Mouse (Mus musculus): ENCODE results near the gene Sema5a.

DNA sequence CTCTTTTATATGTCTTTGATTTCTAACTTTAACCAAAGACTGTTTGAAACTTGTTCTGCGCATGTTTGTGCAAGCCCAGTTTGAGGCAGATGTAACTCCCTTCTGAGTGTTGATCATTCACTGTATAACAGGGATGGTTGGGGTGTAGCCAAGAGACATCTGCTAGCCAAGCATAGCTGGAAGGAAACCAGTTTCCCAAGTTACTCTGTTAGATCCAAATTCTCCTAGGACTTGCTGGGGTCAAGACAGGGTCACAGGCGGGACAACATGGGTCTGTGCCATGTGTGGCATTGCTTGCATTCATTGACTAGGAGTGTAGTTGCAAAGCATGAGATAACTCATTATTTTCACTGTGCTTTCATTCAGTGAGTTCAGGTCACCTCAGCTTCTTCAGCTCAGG, 366.2 kb downstream of the Sema5a start:
- no peak for TF ChIP-seq GATA1 (IDR thresholded peaks at IDR 0.05; ENCODE audit: low read length)
- no peak for TF ChIP-seq TAL1 (IDR thresholded peaks at IDR 0.05; ENCODE audit: low read length)
